Mouse (Mus musculus) ES-Bruce4 (cell line): Measurements from ENCODE around the gene 1520401A03Rik.

Experiments
- CTCF ChIP-seq: IDR thresholded peaks from one replicate; pipeline ENCODE4 v1.8.1; 2011; ENCODE audit warnings: low read depth, low read length
- EP300 ChIP-seq: IDR thresholded peaks from 2 replicates; pipeline ENCODE4 v1.6.1; 2011; ENCODE audit warnings: low read depth, low read length; ENCODE audit not compliant: insufficient read depth
- POLR2A ChIP-seq: IDR thresholded peaks from one replicate; pipeline ENCODE4 v1.8.1; 2011; ENCODE audit warnings: low read length; ENCODE audit not compliant: insufficient read depth

GRCm38 (mm10) chr17:23746311-23746710 lies 23.7 kb upstream of the 1520401A03Rik start:
- TF ChIP-seq CTCF (peak; percentile 70), POLR2A (no peak), EP300 (no peak)
